Mouse (Mus musculus) frontal cortex, postnatal 14 days (tissue): ENCODE measurements around the gene Nasp.

Experiments used
- DNase-seq, 2 experiments: peaks; one replicate each; pipeline ENCODE4 v3.0.0; 2022; ENCODE audit warnings: low spot score in 2 of 2

The Nasp gene

GRCm38 (mm10) chr4:116635197-116635596, 7.5 kb upstream of the Nasp start:
- no peak for DNase-seq

GRCm38 (mm10) chr4:116627359-116627716, 403 bp downstream of the Nasp start:
- peak; percentile 82 to 88 for DNase-seq

- peak; percentile 39 to 51 for DNase-seq
Observed at GRCm38 (mm10) chr4:116626658-116627358, 933 bp downstream of the Nasp start.

GRCm38 (mm10) chr4:116624831-116625230, 2.9 kb downstream of the Nasp start:
- no peak for DNase-seq

GRCm38 (mm10) chr4:116615237-116615636, 12.5 kb downstream of the Nasp start:
- no peak for DNase-seq

- DNase-seq = no peak
Observed at GRCm38 (mm10) chr4:116612621-116613020, 15.1 kb downstream of the Nasp start.

- DNase-seq = peak; percentile 82 to 86
Observed at GRCm38 (mm10) chr4:116596978-116597881, 30.5 kb downstream of the Nasp start.

- no peak for DNase-seq
Observed at GRCm38 (mm10) chr4:116596379-116596778, 31.4 kb downstream of the Nasp start, which contains the start of gene Ccdc17. Gene Ccdc17 (plus strand): TSS chr4:116596654.

- DNase-seq = no peak
Observed at GRCm38 (mm10) chr4:116595793-116596192, 31.9 kb downstream of the Nasp start.

GRCm38 (mm10) chr4:116558151-116558882, 69.4 kb downstream of the Nasp start:
- no peak for DNase-seq

- DNase-seq = peak; percentile 94 to 97
Observed at GRCm38 (mm10) chr4:116557306-116558121, 70.2 kb downstream of the Nasp start, which contains the start of gene Gpbp1l1. Gene Gpbp1l1 (plus strand): TSS chr4:116557658.

- peak; percentile 91 for DNase-seq
Observed at GRCm38 (mm10) chr4:116556561-116557305, 71.0 kb downstream of the Nasp start.

- DNase-seq = peak; percentile 66 to 68
Observed at GRCm38 (mm10) chr4:116555413-116556300, 72.1 kb downstream of the Nasp start, which contains the start of gene Tmem69. Gene Tmem69 (minus strand): TSS chr4:116555936.

GRCm38 (mm10) chr4:116553035-116553434, 74.7 kb downstream of the Nasp start:
- no peak for DNase-seq
